Mouse (Mus musculus) liver, postnatal 0 days (tissue): ENCODE results near the gene Dvl2.

Source experiments
- CTCF ChIP-seq: sonication (generic); IDR thresholded peaks from 2 replicates; pipeline ENCODE4 v1.5.1; 2016; ENCODE audit warnings: antibody characterized with exemption, low read depth
- EP300 ChIP-seq: IDR thresholded peaks from 2 replicates; pipeline ENCODE4 v1.6.1; 2016; ENCODE audit warnings: antibody characterized with exemption, low read depth, mild to moderate bottlenecking

- TF ChIP-seq EP300, result no peak
- no peak for TF ChIP-seq CTCF
These were observed 3.3 kb upstream of the Dvl2 start for GRCm38 (mm10) chr11:69997070-69997509.
